Mouse (Mus musculus): ENCODE data around the gene Clca3b.
"Not testable (repeated sequence)": the region's sequence is repeated elsewhere in the genome, so short reads cannot be mapped to it uniquely, and the experiment has no call there.

DNA sequence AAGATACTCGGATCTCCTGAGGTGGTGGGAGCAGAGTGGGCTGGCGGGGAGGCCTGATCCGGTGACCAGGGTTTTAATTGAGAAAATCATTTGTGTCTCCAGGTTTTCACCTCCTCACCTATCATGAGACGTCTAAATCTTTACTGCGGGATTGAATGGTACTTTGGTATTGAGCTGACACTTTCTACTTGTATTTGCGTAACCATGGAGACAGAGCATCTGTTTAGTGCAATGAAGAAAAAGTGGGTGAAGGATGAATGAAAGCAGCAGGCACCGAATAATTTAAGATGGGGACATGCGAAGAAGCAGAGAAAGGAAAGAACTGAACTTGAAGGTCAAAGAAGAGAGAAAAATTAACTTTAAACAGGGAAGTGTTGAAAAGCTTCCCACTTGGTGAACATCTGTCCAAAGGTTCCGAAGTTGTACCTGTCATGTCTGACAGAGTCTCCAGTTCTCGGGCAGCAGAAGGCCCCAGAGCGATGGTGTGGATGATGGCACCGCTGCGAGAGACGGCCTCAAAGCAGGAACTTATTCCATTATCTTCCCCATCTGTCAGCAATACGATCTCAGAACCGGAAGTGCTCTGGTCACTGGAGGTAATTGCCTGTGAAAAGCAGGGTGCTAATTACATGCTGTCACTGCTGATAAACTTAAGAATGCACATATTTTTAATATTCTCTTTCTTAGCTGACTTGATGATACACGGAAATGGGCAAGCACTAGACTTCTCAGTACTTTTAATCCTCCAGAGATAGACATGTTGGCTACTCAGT, 40.8 kb downstream of the Clca3b start:
- TF ChIP-seq POLR2A (IDR thresholded peaks at IDR 0.05; ENCODE audit: borderline replicate concordance, insufficient read depth, low read length); CTCF (IDR thresholded peaks at IDR 0.05; ENCODE audit: borderline replicate concordance, insufficient read depth, low read depth, low read length): not testable (repeated sequence)

Data from cerebellum, adult 2 months (tissue).